Mouse (Mus musculus) MEL (cell line): Measurements from ENCODE around the gene Rpgrip1l. TPM values are rescaled to one million over a fixed set of nuclear protein-coding genes. Genes with fewer than 3 reads are reported as not detected.

Source experiments
- DNase-seq: peaks from one replicate; pipeline ENCODE4 v3.0.0; 2011; ENCODE audit warnings: low read depth, low spot score
- H3K27ac ChIP-seq: 2 replicates; pipeline ENCODE4 v1.5.1; 2012; ENCODE audit warnings: low read depth, mild to moderate bottlenecking, control low read depth, low read length, moderate library complexity; ENCODE audit not compliant: control insufficient read depth
- H3K27me3 ChIP-seq, 2 experiments: fragments of 150-350 bp in 1 of 2; sonication (generic) in 1 of 2; 2 replicates each; pipeline ENCODE4 v1.6.1; 2012; ENCODE audit warnings: low read length in 2 of 2, mild to moderate bottlenecking in 2 of 2, improper control_type of control experiment in 1 of 2, moderate library complexity in 1 of 2; ENCODE audit not compliant: insufficient read depth in 2 of 2, control insufficient read depth in 1 of 2
- H3K36me3 ChIP-seq, 2 experiments: 2 replicates each; pipeline ENCODE4 v1.6.1; 2012 to 2014; ENCODE audit warnings: low read length in 2 of 2, improper control_type of control experiment in 1 of 2, inconsistent platforms in 1 of 2, mild to moderate bottlenecking in 1 of 2; ENCODE audit not compliant: insufficient read depth in 2 of 2, control insufficient read depth in 1 of 2
- H3K4me1 ChIP-seq, 2 experiments: fragments of 150-350 bp in 1 of 2; sonication (generic) in 1 of 2; 2 replicates each; pipeline ENCODE4 v1.6.1; 2012; ENCODE audit warnings: low read length in 2 of 2, improper control_type of control experiment in 1 of 2, mild to moderate bottlenecking in 1 of 2; ENCODE audit not compliant: insufficient read depth in 2 of 2, control insufficient read depth in 1 of 2
- H3K4me3 ChIP-seq, 2 experiments: fragments of 150-350 bp in 1 of 2; sonication (generic) in 1 of 2; 2 replicates each; pipeline ENCODE4 v1.5.1; 2012; ENCODE audit warnings: low read depth in 2 of 2, low read length in 2 of 2, mild to moderate bottlenecking in 2 of 2, moderate library complexity in 2 of 2, control low read depth in 1 of 2, improper control_type of control experiment in 1 of 2; ENCODE audit not compliant: control insufficient read depth in 1 of 2, insufficient read depth in 1 of 2
- H3K79me2 ChIP-seq: 2 replicates; pipeline ENCODE4 v1.6.1; 2012; ENCODE audit warnings: mild to moderate bottlenecking, low read length, moderate library complexity; ENCODE audit not compliant: control insufficient read depth, poor library complexity, insufficient read depth
- H3K9ac ChIP-seq: 2 replicates; pipeline ENCODE4 v1.6.1; 2012; ENCODE audit warnings: low read depth, mild to moderate bottlenecking, control low read depth, low read length, moderate library complexity; ENCODE audit not compliant: control insufficient read depth, poor library complexity, severe bottlenecking
- H3K9me3 ChIP-seq: fragments of 150-350 bp; sonication (generic); replicated peaks from 2 replicates; pipeline ENCODE4 v1.6.1; 2012; ENCODE audit warnings: mild to moderate bottlenecking, low read length, improper control_type of control experiment, moderate library complexity; ENCODE audit not compliant: insufficient read depth
- BHLHE40 ChIP-seq: IDR thresholded peaks from 2 replicates; pipeline ENCODE4 v1.6.1; 2012; ENCODE audit warnings: low read depth, mild to moderate bottlenecking, inconsistent platforms, low read length, improper control_type of control experiment, borderline replicate concordance
- CHD1 ChIP-seq: IDR thresholded peaks from 2 replicates; pipeline ENCODE4 v1.6.1; 2012; ENCODE audit warnings: low read depth, mild to moderate bottlenecking, inconsistent platforms, low read length, improper control_type of control experiment
- CHD2 ChIP-seq: IDR thresholded peaks from 2 replicates; pipeline ENCODE4 v1.6.1; 2011; ENCODE audit warnings: low read length, improper control_type of control experiment
- CTCF ChIP-seq, 3 experiments: IDR thresholded peaks in 2 of 3; conservative IDR thresholded peaks in 1 of 3; 2 replicates each; pipeline ENCODE4 v1.5.1; 2011 to 2012; ENCODE audit warnings: low read length in 3 of 3, low read depth in 2 of 3, mild to moderate bottlenecking in 2 of 3, improper control_type of control experiment in 1 of 3, inconsistent platforms in 1 of 3, mixed read lengths in 1 of 3, moderate library complexity in 1 of 3; ENCODE audit not compliant: control insufficient read depth in 1 of 3, insufficient read depth in 1 of 3, poor library complexity in 1 of 3, severe bottlenecking in 1 of 3
- E2F4 ChIP-seq: IDR thresholded peaks from 2 replicates; pipeline ENCODE4 v1.6.1; 2011; ENCODE audit warnings: low read depth, low read length, improper control_type of control experiment, borderline replicate concordance
- EP300 ChIP-seq, 2 experiments: IDR thresholded peaks; 2 replicates each; pipeline ENCODE4 v1.6.1; 2011; ENCODE audit warnings: improper control_type of control experiment in 2 of 2, low read length in 2 of 2, low read depth in 1 of 2, mild to moderate bottlenecking in 1 of 2
- ETS1 ChIP-seq: IDR thresholded peaks from 2 replicates; pipeline ENCODE4 v1.6.1; 2012; ENCODE audit warnings: low read depth, mild to moderate bottlenecking, inconsistent platforms, low read length, improper control_type of control experiment, moderate library complexity
- GATA1 ChIP-seq: IDR thresholded peaks from 2 replicates; pipeline ENCODE4 v1.6.1; 2011; ENCODE audit warnings: low read depth, low read length, improper control_type of control experiment
- HCFC1 ChIP-seq: IDR thresholded peaks from 2 replicates; pipeline ENCODE4 v1.6.1; 2012; ENCODE audit warnings: low read depth, mild to moderate bottlenecking, inconsistent platforms, low read length, improper control_type of control experiment, moderate library complexity
- KAT2A ChIP-seq: conservative IDR thresholded peaks from 2 replicates; pipeline ENCODE4 v1.6.1; 2012; ENCODE audit warnings: low read depth, low read length, improper control_type of control experiment, inconsistent platforms
- MAZ ChIP-seq: IDR thresholded peaks from 2 replicates; pipeline ENCODE4 v1.6.1; 2012; ENCODE audit warnings: low read depth, mild to moderate bottlenecking, inconsistent platforms, low read length, improper control_type of control experiment
- MEF2A ChIP-seq: IDR thresholded peaks from 2 replicates; pipeline ENCODE4 v1.6.1; 2014; ENCODE audit warnings: low read depth, mild to moderate bottlenecking, inconsistent platforms, low read length, improper control_type of control experiment; ENCODE audit not compliant: poor library complexity, insufficient replicate concordance, severe bottlenecking; ENCODE audit errors: extremely low read depth
- MXI1 ChIP-seq: IDR thresholded peaks from 2 replicates; pipeline ENCODE4 v1.6.1; 2011; ENCODE audit warnings: mild to moderate bottlenecking, low read depth, low read length, improper control_type of control experiment
- MYB ChIP-seq: IDR thresholded peaks from 2 replicates; pipeline ENCODE4 v1.6.1; 2011; ENCODE audit warnings: mild to moderate bottlenecking, low read depth, low read length, improper control_type of control experiment
- MYC ChIP-seq: IDR thresholded peaks from 2 replicates; pipeline ENCODE4 v1.6.1; 2011; ENCODE audit warnings: low read depth, mild to moderate bottlenecking, low read length, improper control_type of control experiment, moderate library complexity
- NELFE ChIP-seq: IDR thresholded peaks from 2 replicates; pipeline ENCODE4 v1.6.1; 2011; ENCODE audit warnings: low read depth, low read length, improper control_type of control experiment
- NRF1 ChIP-seq: IDR thresholded peaks from 2 replicates; pipeline ENCODE4 v1.6.1; 2014; ENCODE audit warnings: low read depth, mild to moderate bottlenecking, inconsistent platforms, low read length, improper control_type of control experiment, moderate library complexity; ENCODE audit not compliant: poor library complexity, insufficient read depth, severe bottlenecking
- POLR2A ChIP-seq, 2 experiments: IDR thresholded peaks; 2 replicates each; pipeline ENCODE4 v1.6.1; 2011 to 2012; ENCODE audit warnings: low read length in 2 of 2, mild to moderate bottlenecking in 2 of 2, control low read depth in 1 of 2, improper control_type of control experiment in 1 of 2, low read depth in 1 of 2, moderate library complexity in 1 of 2; ENCODE audit not compliant: control insufficient read depth in 1 of 2, insufficient read depth in 1 of 2, poor library complexity in 1 of 2
- POLR2AphosphoS2 ChIP-seq: IDR thresholded peaks from 2 replicates; pipeline ENCODE4 v1.6.1; 2011; ENCODE audit warnings: low read length, improper control_type of control experiment
- POLR2AphosphoS5 ChIP-seq: IDR thresholded peaks from 2 replicates; pipeline ENCODE4 v1.6.1; 2012; ENCODE audit warnings: low read depth, borderline replicate concordance, mild to moderate bottlenecking, inconsistent platforms, low read length, moderate library complexity, mixed read lengths
- RAD21 ChIP-seq: IDR thresholded peaks from 2 replicates; pipeline ENCODE4 v1.6.1; 2011; ENCODE audit warnings: mild to moderate bottlenecking, low read depth, low read length, improper control_type of control experiment
- RCOR1 ChIP-seq: IDR thresholded peaks from 2 replicates; pipeline ENCODE4 v1.6.1; 2012; ENCODE audit warnings: low read depth, mild to moderate bottlenecking, inconsistent platforms, low read length, improper control_type of control experiment
- SIN3A ChIP-seq: IDR thresholded peaks from 2 replicates; pipeline ENCODE4 v1.6.1; 2012; ENCODE audit warnings: low read length, improper control_type of control experiment, inconsistent platforms
- SMC3 ChIP-seq: IDR thresholded peaks from 2 replicates; pipeline ENCODE4 v1.6.1; 2011; ENCODE audit warnings: low read depth, low read length, improper control_type of control experiment
- TCF12 ChIP-seq: IDR thresholded peaks from 2 replicates; pipeline ENCODE4 v1.6.1; 2014; ENCODE audit warnings: low read depth, mild to moderate bottlenecking, inconsistent platforms, low read length, improper control_type of control experiment, moderate library complexity
- UBTF ChIP-seq: IDR thresholded peaks from 2 replicates; pipeline ENCODE4 v1.6.1; 2012; ENCODE audit warnings: low read depth, mild to moderate bottlenecking, inconsistent platforms, low read length, improper control_type of control experiment, moderate library complexity, borderline replicate concordance; ENCODE audit not compliant: insufficient read depth
- USF1 ChIP-seq: IDR thresholded peaks from 2 replicates; pipeline ENCODE4 v1.6.1; 2014; ENCODE audit warnings: low read depth, mild to moderate bottlenecking, inconsistent platforms, low read length, improper control_type of control experiment, moderate library complexity
- ZC3H11A ChIP-seq: IDR thresholded peaks from 2 replicates; pipeline ENCODE4 v1.6.1; 2012; ENCODE audit warnings: low read depth, mild to moderate bottlenecking, inconsistent platforms, low read length, improper control_type of control experiment
- ZKSCAN1 ChIP-seq: IDR thresholded peaks from 2 replicates; pipeline ENCODE4 v1.6.1; 2012; ENCODE audit warnings: low read depth, mild to moderate bottlenecking, inconsistent platforms, low read length, improper control_type of control experiment, moderate library complexity
- ZMIZ1 ChIP-seq: IDR thresholded peaks from 2 replicates; pipeline ENCODE4 v1.6.1; 2012; ENCODE audit warnings: low read depth, mild to moderate bottlenecking, inconsistent platforms, low read length, improper control_type of control experiment, moderate library complexity
- ZNF384 ChIP-seq: IDR thresholded peaks from 2 replicates; pipeline ENCODE4 v1.6.1; 2012; ENCODE audit warnings: low read depth, mild to moderate bottlenecking, inconsistent platforms, low read length, improper control_type of control experiment
- polyA plus RNA-seq, 2 experiments: library from polyadenylated mRNA; stranded (reverse) in 1 of 2; unstranded in 1 of 2; fragments of >175 nt in 1 of 2; fragments of >200 nt in 1 of 2; gene quantifications; 2 replicates each; pipeline versions ENCODE4 v1.2.1 to v1.2.4; 2012; ENCODE audit warnings: low replicate concordance in 2 of 2, low read depth in 1 of 2; ENCODE audit not compliant: insufficient read length in 2 of 2, insufficient read depth in 1 of 2, missing spikeins in 1 of 2
- total RNA-seq: library from RNA; depleted of rRNA; stranded (reverse); fragments of 300-350 nt; gene quantifications from 2 replicates; pipeline ENCODE4 v1.2.3, GENCODE M21; 2012

The Rpgrip1l gene
- total and polyA plus RNA-seq, 3 experiments, result 2.9 to 3.9 TPM; not detected in 1

GRCm38 (mm10) chr8:91261598-91261997 lies 51.5 kb downstream of the Rpgrip1l start:
- H3K27me3 ChIP-seq, result no peaks in the 10 kb centered on the region
- H3K36me3 ChIP-seq, result no peaks in the 10 kb centered on the region; a peak in 1 of 4 replicates
- no peaks in the 10 kb centered on the region for H3K9me3 ChIP-seq
- no peak overlapping the region for H3K4me3 ChIP-seq
- no peak for DNase-seq
- H3K4me1 ChIP-seq, result no peaks in the 10 kb centered on the region
- no peak overlapping the region for H3K27ac ChIP-seq
- no peak for TF ChIP-seq MYC
- TF ChIP-seq CTCF (IDR thresholded peaks at IDR 0.05 in 2 of 3, conservative IDR thresholded peaks at IDR 0.05 in 1 of 3; ENCODE audit: control insufficient read depth in 1 of 3, insufficient read depth in 1 of 3, low read depth in 2 of 3, low read length in 3 of 3, poor library complexity in 1 of 3, severe bottlenecking in 1 of 3), result peak; percentile 8 to 30 (median 14); a peak in 3 of 6 replicates
- H3K79me2 ChIP-seq, result no peaks in the 10 kb centered on the region
- no peak overlapping the region for H3K9ac ChIP-seq

- Histone ChIP-seq H3K9ac (peak overlapping the region; percentile 55), H3K36me3 (peaks cover 0 to 28% of the 10 kb centered on the region in 2 experiments; a peak in 3 of 4 replicates), H3K9me3 (no peaks in the 10 kb centered on the region), H3K79me2 (no peaks in the 10 kb centered on the region), H3K27ac (peak overlapping the region; percentile 99), H3K4me1 (peaks cover 18% of the 10 kb centered on the region in 2 experiments), H3K4me3 (peak overlapping the region in 1 of 2 experiments; percentile 20; a peak in 1 of 4 replicates), H3K27me3 (no peaks in the 10 kb centered on the region)
- DNase-seq, result peak; percentile 80
- TF ChIP-seq BHLHE40 (no peak; the same call in 1 of the 2 replicates), RCOR1 (peak; percentile 68), MAZ (no peak), MEF2A (no peak), ZC3H11A (no peak), ZKSCAN1 (no peak), CHD2 (no peak; the same call in 1 of the 2 replicates), CTCF (IDR thresholded peaks at IDR 0.05 in 2 of 3, conservative IDR thresholded peaks at IDR 0.05 in 1 of 3; ENCODE audit: control insufficient read depth in 1 of 3, insufficient read depth in 1 of 3, low read depth in 2 of 3, low read length in 3 of 3, poor library complexity in 1 of 3, severe bottlenecking in 1 of 3) (no peak), POLR2AphosphoS2 (no peak), HCFC1 (peak; percentile 34; the same call in 1 of the 2 replicates), UBTF (no peak), NRF1 (no peak), MXI1 (peak; percentile 56; the same call in 1 of the 2 replicates), KAT2A (no peak), GATA1 (peak; percentile 94), RAD21 (no peak), SIN3A (peak; percentile 80), E2F4 (no peak), CHD1 (no peak), TCF12 (peak; percentile 96), ZNF384 (no peak), POLR2A (IDR thresholded peaks at IDR 0.05; ENCODE audit: control insufficient read depth in 1 of 2, insufficient read depth in 1 of 2, low read depth in 1 of 2, low read length in 2 of 2, poor library complexity in 1 of 2) (peak in 1 of 2 experiments; percentile 46; a peak in 1 of 4 replicates), USF1 (no peak), EP300 (IDR thresholded peaks at IDR 0.05; ENCODE audit: low read depth in 1 of 2, low read length in 2 of 2) (peak; percentile 99 to 100), ETS1 (peak; percentile 94), MYC (peak; percentile 82), SMC3 (no peak), ZMIZ1 (no peak), NELFE (0 out of 2 replicates have a peak, but pooled peaks have one; percentile 18), MYB (peak; percentile 100), POLR2AphosphoS5 (no peak)
Measured at GRCm38 (mm10) chr8:91250966-91251365, 62.1 kb downstream of the Rpgrip1l start.
